Mouse (Mus musculus): ENCODE measurements around the gene Pakap. TPM values are rescaled to one million over a fixed set of nuclear protein-coding genes. Genes with fewer than 3 reads are reported as not detected.
A peak's percentile ranks its signal among the peaks of the same experiment; 100 is the strongest.

Gene Pakap
- polyA plus RNA-seq, 1 experiment from 2014 or later, result 12.7 TPM

- no peak overlapping the region for H3K4me3 ChIP-seq (ENCODE audit: low read depth, low read length)
- no peak overlapping the region for H3K9ac ChIP-seq (ENCODE audit: low read depth, low read length)
- H3K27ac ChIP-seq (ENCODE audit: low read length), result no peak overlapping the region
- H3K4me1 ChIP-seq (ENCODE audit: control insufficient read depth, insufficient read depth, low read length), result no peaks in the 10 kb centered on the region
- H3K4me2 ChIP-seq (ENCODE audit: low read length), result no peak overlapping the region
- no peaks in the 10 kb centered on the region; the same call in 1 of the 2 replicates for H3K36me3 ChIP-seq (ENCODE audit: control insufficient read depth, insufficient read depth, low read length)
- 83% methylated on average over 12 of the region's 12 CpGs for WGBS
- H3K9me3 ChIP-seq (replicated peaks; ENCODE audit: control insufficient read depth, low read length, poor library complexity, severe bottlenecking), result no peaks in the 10 kb centered on the region
- ATAC-seq, result no peak
- H3K27me3 ChIP-seq (ENCODE audit: control insufficient read depth, insufficient read depth, low read depth, low read length), result no peaks in the 10 kb centered on the region
These were observed 130.1 kb downstream of the Pakap start for GRCm38 (mm10) chr4:57697918-57698611.

GRCm38 (mm10) chr4:57701576-57701975 is 133.6 kb downstream of the Pakap start:
- Histone ChIP-seq H3K4me2 (ENCODE audit: low read length) (no peak overlapping the region), H3K27ac (ENCODE audit: low read length) (no peak overlapping the region), H3K4me3 (ENCODE audit: low read depth, low read length) (no peak overlapping the region), H3K36me3 (ENCODE audit: control insufficient read depth, insufficient read depth, low read length) (no peaks in the 10 kb centered on the region), H3K4me1 (ENCODE audit: control insufficient read depth, insufficient read depth, low read length) (no peaks in the 10 kb centered on the region), H3K27me3 (ENCODE audit: control insufficient read depth, insufficient read depth, low read depth, low read length) (no peaks in the 10 kb centered on the region), H3K9me3 (replicated peaks; ENCODE audit: control insufficient read depth, low read length, poor library complexity, severe bottlenecking) (no peaks in the 10 kb centered on the region), H3K9ac (ENCODE audit: low read depth, low read length) (no peak overlapping the region)
- ATAC-seq, result no peak
- WGBS, result 85% methylated on average over 5 of the region's 5 CpGs

- WGBS, result 75% methylated on average over 11 of the region's 11 CpGs
These were observed 135.8 kb downstream of the Pakap start for GRCm38 (mm10) chr4:57703574-57704470.

GRCm38 (mm10) chr4:57704575-57704974 is 136.6 kb downstream of the Pakap start:
- H3K27me3 ChIP-seq (ENCODE audit: control insufficient read depth, insufficient read depth, low read depth, low read length), result no peaks in the 10 kb centered on the region
- H3K4me1 ChIP-seq (ENCODE audit: control insufficient read depth, insufficient read depth, low read length), result no peaks in the 10 kb centered on the region
- WGBS, result 92% methylated on average over 7 of the region's 7 CpGs
- H3K36me3 ChIP-seq (ENCODE audit: control insufficient read depth, insufficient read depth, low read length), result peaks cover under 1% of the 10 kb centered on the region; the same call in 1 of the 2 replicates
- H3K4me2 ChIP-seq (ENCODE audit: low read length), result no peak overlapping the region
- H3K9ac ChIP-seq (ENCODE audit: low read depth, low read length), result no peak overlapping the region
- ATAC-seq, result no peak
- H3K4me3 ChIP-seq (ENCODE audit: low read depth, low read length), result no peak overlapping the region
- H3K27ac ChIP-seq (ENCODE audit: low read length), result no peak overlapping the region
- H3K9me3 ChIP-seq (replicated peaks; ENCODE audit: control insufficient read depth, low read length, poor library complexity, severe bottlenecking), result no peaks in the 10 kb centered on the region

More at GRCm38 (mm10) chr4:57703574-57704470, 135.8 kb downstream of the Pakap start:
- Histone ChIP-seq H3K9ac (ENCODE audit: low read depth, low read length) (no peak overlapping the region), H3K27ac (ENCODE audit: low read length) (no peak overlapping the region), H3K4me2 (ENCODE audit: low read length) (no peak overlapping the region), H3K9me3 (replicated peaks; ENCODE audit: control insufficient read depth, low read length, poor library complexity, severe bottlenecking) (no peaks in the 10 kb centered on the region), H3K27me3 (ENCODE audit: control insufficient read depth, insufficient read depth, low read depth, low read length) (no peaks in the 10 kb centered on the region), H3K4me3 (ENCODE audit: low read depth, low read length) (no peak overlapping the region), H3K4me1 (ENCODE audit: control insufficient read depth, insufficient read depth, low read length) (no peaks in the 10 kb centered on the region), H3K36me3 (ENCODE audit: control insufficient read depth, insufficient read depth, low read length) (no peaks in the 10 kb centered on the region)
- no peak for ATAC-seq

- no peaks in the 10 kb centered on the region for H3K36me3 ChIP-seq (ENCODE audit: control insufficient read depth, insufficient read depth, low read length)
- H3K27me3 ChIP-seq (ENCODE audit: control insufficient read depth, insufficient read depth, low read depth, low read length), result no peaks in the 10 kb centered on the region
- H3K27ac ChIP-seq (ENCODE audit: low read length), result no peak overlapping the region
- no peak for ATAC-seq
- no peak overlapping the region for H3K4me2 ChIP-seq (ENCODE audit: low read length)
- H3K4me1 ChIP-seq (ENCODE audit: control insufficient read depth, insufficient read depth, low read length), result peaks cover 13% of the 10 kb centered on the region; the same call in 1 of the 2 replicates
- H3K4me3 ChIP-seq (ENCODE audit: low read depth, low read length), result no peak overlapping the region
- H3K9me3 ChIP-seq (replicated peaks; ENCODE audit: control insufficient read depth, low read length, poor library complexity, severe bottlenecking), result no peaks in the 10 kb centered on the region
- H3K9ac ChIP-seq (ENCODE audit: low read depth, low read length), result no peak overlapping the region
These were observed 147.9 kb downstream of the Pakap start for GRCm38 (mm10) chr4:57715849-57716248.

GRCm38 (mm10) chr4:57716735-57717134 is 148.8 kb downstream of the Pakap start:
- 36% methylated on average over 4 of the region's 4 CpGs for WGBS

GRCm38 (mm10) chr4:57717354-57717753 is 149.4 kb downstream of the Pakap start, which contains the start of gene Akap2:
Gene Akap2, plus strand, starts transcription at chr4:57717657.
- H3K4me2 ChIP-seq (ENCODE audit: low read length), result no peak within 1 kb of the TSS
- no peaks in the 10 kb centered on the region for H3K27me3 ChIP-seq (ENCODE audit: control insufficient read depth, insufficient read depth, low read depth, low read length)
- H3K4me1 ChIP-seq (ENCODE audit: control insufficient read depth, insufficient read depth, low read length), result peaks cover 13% of the 10 kb centered on the region; the same call in 1 of the 2 replicates
- H3K9ac ChIP-seq (ENCODE audit: low read depth, low read length), result no peak within 1 kb of the TSS
- 0 out of 2 replicates have a peak, but pooled peaks have one; percentile 52 for ATAC-seq
- H3K36me3 ChIP-seq (ENCODE audit: control insufficient read depth, insufficient read depth, low read length), result no peaks in the 10 kb centered on the region
- no peak within 1 kb of the TSS for H3K27ac ChIP-seq (ENCODE audit: low read length)
- no peak within 1 kb of the TSS for H3K4me3 ChIP-seq (ENCODE audit: low read depth, low read length)
- H3K9me3 ChIP-seq (replicated peaks; ENCODE audit: control insufficient read depth, low read length, poor library complexity, severe bottlenecking), result no peaks in the 10 kb centered on the region
- 69% methylated on average over 9 of the region's 9 CpGs for WGBS

More at GRCm38 (mm10) chr4:57716735-57717134, 148.8 kb downstream of the Pakap start:
- no peaks in the 10 kb centered on the region for H3K9me3 ChIP-seq (replicated peaks; ENCODE audit: control insufficient read depth, low read length, poor library complexity, severe bottlenecking)
- no peaks in the 10 kb centered on the region for H3K36me3 ChIP-seq (ENCODE audit: control insufficient read depth, insufficient read depth, low read length)
- no peak overlapping the region for H3K4me2 ChIP-seq (ENCODE audit: low read length)
- H3K27me3 ChIP-seq (ENCODE audit: control insufficient read depth, insufficient read depth, low read depth, low read length), result no peaks in the 10 kb centered on the region
- peaks cover 13% of the 10 kb centered on the region; the same call in 1 of the 2 replicates for H3K4me1 ChIP-seq (ENCODE audit: control insufficient read depth, insufficient read depth, low read length)
- ATAC-seq, result peak; percentile 66; the same call in 1 of the 2 replicates
- H3K4me3 ChIP-seq (ENCODE audit: low read depth, low read length), result no peak overlapping the region
- no peak overlapping the region for H3K27ac ChIP-seq (ENCODE audit: low read length)
- no peak overlapping the region for H3K9ac ChIP-seq (ENCODE audit: low read depth, low read length)

- Histone ChIP-seq H3K27ac (ENCODE audit: low read length) (no peak overlapping the region), H3K4me2 (ENCODE audit: low read length) (no peak overlapping the region), H3K9me3 (replicated peaks; ENCODE audit: control insufficient read depth, low read length, poor library complexity, severe bottlenecking) (no peaks in the 10 kb centered on the region), H3K36me3 (ENCODE audit: control insufficient read depth, insufficient read depth, low read length) (no peaks in the 10 kb centered on the region), H3K9ac (ENCODE audit: low read depth, low read length) (no peak overlapping the region), H3K4me1 (ENCODE audit: control insufficient read depth, insufficient read depth, low read length) (peaks cover 13% of the 10 kb centered on the region; the same call in 1 of the 2 replicates), H3K27me3 (ENCODE audit: control insufficient read depth, insufficient read depth, low read depth, low read length) (no peaks in the 10 kb centered on the region), H3K4me3 (ENCODE audit: low read depth, low read length) (no peak overlapping the region)
- 89% methylated on average over 1 of the region's 1 CpGs for WGBS
- no peak for ATAC-seq
These were observed 151.4 kb downstream of the Pakap start for GRCm38 (mm10) chr4:57719370-57719769.
